18 mouse cellular contexts compared by ENCODE assay signal in genomic region chr9:102859399-102859798, GRCm38 (mm10).
"Had no signal": no experiment of that assay in that cellular context is flagged by ENCODE, and none has a peak within 500 bp of the region (broad histone marks: within the 10 kb centered on the region; RNA-seq: fewer than 3 reads in every experiment).

No protein-coding gene starts in this region.

- H3K4me2 ChIP-seq: liver, embryonic 13.5 days; midbrain, embryonic 13.5 days; neural tube, embryonic 13.5 days; stomach, embryonic 15.5 days had no signal

- H3K27ac ChIP-seq: kidney, postnatal 0 days; layer of hippocampus, adult 2 months; liver, embryonic 13.5 days; midbrain, embryonic 10.5 days; midbrain, embryonic 13.5 days; stomach, embryonic 15.5 days had no signal

- H3K27me3 ChIP-seq: liver, embryonic 13.5 days; midbrain, embryonic 13.5 days; neural tube, embryonic 13.5 days; stomach, embryonic 15.5 days had no signal

- H3K4me3 ChIP-seq: layer of hippocampus, adult 2 months; liver, embryonic 13.5 days; midbrain, embryonic 10.5 days; midbrain, embryonic 13.5 days; myocyte; neural tube, embryonic 13.5 days; stomach, embryonic 15.5 days had no signal

- DNase-seq: kidney, adult 18-20 months; kidney, postnatal 25 days; layer of hippocampus, adult 9-11 months; liver, embryonic 13.5 days; retina, postnatal 1 day; right cerebral cortex, postnatal 25 days; spleen, adult 18-20 months; thymus, postnatal 36 days had no signal

- ATAC-seq: inflammation-experienced regulatory T-cells, adult 6 months; intestine, embryonic 16.5 days; midbrain, embryonic 13.5 days; midbrain, embryonic 16.5 days had no signal

- H3K9me3 ChIP-seq: liver, embryonic 13.5 days; midbrain, embryonic 13.5 days; neural tube, embryonic 13.5 days had no signal

- H3K9ac ChIP-seq: liver, embryonic 13.5 days; midbrain, embryonic 13.5 days; neural tube, embryonic 13.5 days; stomach, embryonic 15.5 days had no signal
